Mouse (Mus musculus) gastrocnemius, postnatal 10 days (tissue): ENCODE results near the gene Pp2d1. TPM values are rescaled to one million over a fixed set of nuclear protein-coding genes. Genes with fewer than 3 reads are reported as not detected.
A peak's percentile ranks its signal among the peaks of the same experiment; 100 is the strongest.

Experiments
- DNase-seq: peaks from one replicate; pipeline ENCODE4 v3.0.0; 2021; ENCODE audit warnings: mixed read lengths
- total RNA-seq, 2 experiments: library from RNA; stranded (reverse); gene quantifications; 2 replicates each; pipeline ENCODE4 v1.2.3; 2021

The Pp2d1 gene
- total RNA-seq, 2 experiments from 2014 or later = not detected

GRCm38 (mm10) chr17:53566161-53566918, 27.1 kb upstream of the Pp2d1 start, which contains the start of gene Kat2b:
Gene Kat2b, plus strand, starts transcription at chr17:53566861.
- peak; percentile 36 for DNase-seq

DNA sequence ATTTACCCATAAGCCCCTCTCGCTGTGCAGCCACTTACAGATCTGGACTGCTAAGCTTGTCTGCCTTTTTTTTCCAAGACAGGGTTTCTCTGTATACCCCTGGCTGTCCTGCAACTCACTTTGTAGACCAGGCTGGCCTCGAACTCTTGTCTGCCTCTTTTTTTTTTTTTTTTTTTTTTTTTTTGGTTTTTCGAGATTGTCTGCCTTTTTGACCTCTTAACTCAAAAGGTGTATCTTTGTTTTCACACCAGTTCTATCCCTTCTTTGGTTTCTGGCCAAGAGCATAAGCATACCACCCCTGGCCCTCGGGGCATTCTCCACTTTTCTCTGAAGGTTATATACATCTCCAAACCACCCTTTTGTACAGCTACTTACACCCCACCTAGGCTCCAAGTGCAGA, 25.6 kb upstream of the Pp2d1 start:
- no peak for DNase-seq

DNA sequence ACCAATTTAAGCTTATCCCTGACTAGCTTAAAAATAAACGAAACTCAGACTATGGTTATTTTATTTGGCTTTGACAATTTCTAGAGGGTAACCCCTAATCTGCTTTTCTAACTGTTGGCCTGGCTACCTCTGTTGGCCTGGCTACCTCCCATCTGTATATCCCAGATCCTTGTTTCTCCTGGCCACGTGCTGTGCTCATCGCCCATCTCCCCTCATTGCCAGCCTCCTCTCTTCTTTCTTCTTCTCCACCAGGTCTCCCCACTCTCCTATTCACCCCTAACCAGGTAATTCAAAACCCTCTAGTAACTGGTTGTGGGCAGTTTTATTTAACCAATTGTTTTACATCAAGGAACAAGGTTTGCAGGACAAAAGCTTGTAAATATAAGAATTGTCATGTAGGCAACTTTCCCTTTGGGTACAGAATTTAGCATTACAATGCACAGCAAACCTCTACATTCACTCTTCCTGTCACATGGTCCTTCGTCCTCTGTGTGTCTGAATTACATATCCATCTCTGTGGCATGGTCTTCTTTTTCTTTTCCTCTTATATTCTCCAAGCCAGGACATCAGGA, 22.3 kb upstream of the Pp2d1 start:
- no peak for DNase-seq

DNA sequence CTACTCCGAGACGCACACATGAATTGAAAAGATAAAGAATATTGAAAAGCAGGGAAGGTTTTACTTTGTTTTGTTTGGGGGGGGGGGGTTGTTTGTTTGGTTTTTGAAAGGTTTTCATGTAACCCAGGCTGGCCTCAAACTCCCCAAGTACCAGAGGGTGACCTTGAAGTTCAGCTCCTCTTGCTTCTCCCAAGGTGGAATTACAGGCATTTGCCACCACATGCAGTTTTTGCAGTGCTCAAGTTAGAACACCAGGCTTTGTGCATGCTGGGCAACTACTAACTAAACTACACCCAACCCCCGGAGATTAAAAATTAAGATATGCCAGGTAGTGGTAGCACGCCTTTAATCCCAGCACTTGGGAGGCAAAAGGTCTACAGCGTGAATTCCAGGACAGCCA, 20.4 kb upstream of the Pp2d1 start:
- no peak for DNase-seq

- no peak for DNase-seq
Measured at GRCm38 (mm10) chr17:53557443-53557842, 18.2 kb upstream of the Pp2d1 start.

- no peak for DNase-seq
Measured at GRCm38 (mm10) chr17:53554813-53555212, 15.6 kb upstream of the Pp2d1 start.

DNA sequence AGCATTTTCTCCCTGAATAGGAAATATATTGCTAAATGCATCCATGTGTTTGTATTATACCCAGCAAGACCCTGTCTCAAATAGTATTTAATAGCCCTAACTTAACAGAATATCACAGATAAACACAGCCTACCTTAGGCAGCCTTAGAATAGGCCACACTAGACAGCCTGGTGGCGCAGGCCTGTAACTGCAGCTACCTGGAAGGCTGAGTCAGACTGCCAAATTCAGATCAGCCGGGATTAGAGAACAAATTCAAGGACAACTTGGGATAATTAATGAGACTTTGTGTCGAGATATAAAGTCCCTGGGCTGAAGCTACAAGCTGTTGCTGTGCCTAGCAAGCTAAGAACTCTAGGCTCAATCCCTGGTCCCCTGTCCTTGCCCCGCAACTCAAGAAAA, 14.8 kb upstream of the Pp2d1 start:
- DNase-seq = no peak

DNA sequence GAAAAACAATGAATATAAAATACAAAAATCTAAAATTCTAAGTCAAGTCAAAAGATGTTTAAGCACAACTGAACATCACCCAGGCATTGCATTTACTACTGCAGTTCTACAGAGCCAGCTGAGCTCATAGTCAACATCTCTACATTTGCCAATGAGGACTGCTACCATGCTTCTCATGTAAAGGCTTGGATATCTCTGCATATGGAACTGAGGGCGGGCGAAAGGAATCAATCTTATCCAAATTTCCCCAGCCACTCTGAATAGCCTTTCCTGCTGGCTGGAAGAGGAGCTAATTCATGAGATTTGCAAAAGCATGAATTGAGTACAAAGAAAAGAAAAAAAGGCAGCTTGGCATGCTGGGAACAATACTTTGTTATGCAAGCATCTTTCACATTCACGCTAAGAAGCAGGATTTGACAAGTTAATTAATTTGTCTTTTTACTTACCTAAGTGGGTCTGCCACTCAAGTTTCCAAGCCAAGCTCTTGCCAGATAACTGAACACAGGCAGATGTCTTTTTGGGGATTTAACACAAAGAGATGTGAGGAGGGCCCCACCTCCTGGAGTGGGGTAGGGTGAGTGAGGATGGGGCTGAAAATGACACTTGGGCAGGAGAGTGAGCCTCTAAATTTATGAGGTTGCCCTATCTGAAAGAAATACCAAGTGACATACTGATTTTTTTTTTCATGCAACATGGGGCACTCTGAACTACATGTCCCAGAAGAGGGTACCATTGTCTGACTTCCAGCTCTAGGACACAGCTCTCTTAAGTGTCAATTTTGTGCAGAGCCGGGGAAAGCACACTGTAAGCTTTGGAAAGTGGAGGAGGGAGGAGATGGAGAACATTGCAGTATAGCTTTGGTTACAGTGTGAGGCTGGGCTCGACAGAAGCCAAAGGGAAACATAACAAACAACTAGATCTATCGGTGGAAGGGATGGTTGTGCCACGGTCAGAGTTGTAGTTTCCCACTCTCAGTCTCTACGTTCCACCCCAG, 12.4 kb upstream of the Pp2d1 start:
- DNase-seq = no peak

DNA sequence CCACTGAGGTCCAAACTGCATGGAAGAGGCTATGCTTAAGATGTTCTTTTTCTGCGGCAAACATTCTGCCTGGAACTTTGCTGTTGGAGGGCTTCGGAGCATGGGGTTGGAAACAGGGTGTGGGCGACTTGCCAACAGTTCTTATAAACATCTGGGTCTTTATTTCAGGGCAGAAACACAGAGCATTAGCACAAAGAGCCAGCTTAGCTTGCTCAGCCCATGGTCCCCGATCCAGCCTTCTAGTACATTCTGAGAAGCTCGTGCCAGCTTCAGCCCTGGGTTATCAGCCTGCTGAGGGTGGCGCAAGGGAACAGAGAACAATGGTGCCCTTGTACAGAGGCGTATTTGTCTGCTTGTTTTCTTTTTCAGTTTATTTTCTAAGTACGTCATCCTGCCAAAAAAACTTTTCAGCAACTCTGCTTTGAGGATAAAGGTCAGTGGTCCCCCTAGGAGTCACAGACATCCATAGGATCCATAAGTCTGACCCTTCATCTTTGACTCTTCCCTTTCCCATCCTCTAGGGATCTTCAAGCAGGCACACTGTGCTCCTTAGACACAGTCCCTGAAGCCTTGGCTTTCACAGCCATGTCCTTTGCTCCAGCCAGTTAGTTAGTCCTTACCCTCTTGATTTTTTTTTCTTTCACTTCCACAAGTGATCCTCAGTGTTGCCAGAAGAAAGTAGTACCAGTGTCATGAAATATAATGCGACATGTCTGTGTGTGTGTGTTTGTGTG, 4.5 kb upstream of the Pp2d1 start:
- DNase-seq = peak; percentile 38

- DNase-seq = no peak
Measured at GRCm38 (mm10) chr17:53542536-53542935, 3.3 kb upstream of the Pp2d1 start.

GRCm38 (mm10) chr17:53532425-53532824, 6.8 kb downstream of the Pp2d1 start:
- no peak for DNase-seq

DNA sequence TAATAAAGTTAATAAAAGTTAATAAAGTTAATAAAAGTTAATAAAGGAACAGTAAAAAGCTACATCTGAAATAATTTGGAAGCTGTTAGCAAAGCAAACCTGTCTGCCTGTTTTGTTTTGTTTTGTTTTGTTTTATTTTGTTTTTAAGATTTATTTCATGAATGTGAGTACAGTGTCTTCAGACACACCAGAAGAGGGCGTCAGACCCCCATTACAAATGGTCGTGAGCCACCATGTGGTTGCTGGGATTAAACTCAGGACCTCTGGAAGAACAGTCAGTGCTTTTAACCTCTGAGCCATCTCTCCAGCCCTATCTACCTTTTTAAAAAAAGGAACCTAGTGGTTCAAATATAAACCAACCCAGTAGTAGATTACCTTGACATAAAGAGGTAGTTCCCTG, 8.1 kb downstream of the Pp2d1 start:
- no peak for DNase-seq

- DNase-seq = no peak
Measured at GRCm38 (mm10) chr17:53528034-53528433, 11.2 kb downstream of the Pp2d1 start.

DNA sequence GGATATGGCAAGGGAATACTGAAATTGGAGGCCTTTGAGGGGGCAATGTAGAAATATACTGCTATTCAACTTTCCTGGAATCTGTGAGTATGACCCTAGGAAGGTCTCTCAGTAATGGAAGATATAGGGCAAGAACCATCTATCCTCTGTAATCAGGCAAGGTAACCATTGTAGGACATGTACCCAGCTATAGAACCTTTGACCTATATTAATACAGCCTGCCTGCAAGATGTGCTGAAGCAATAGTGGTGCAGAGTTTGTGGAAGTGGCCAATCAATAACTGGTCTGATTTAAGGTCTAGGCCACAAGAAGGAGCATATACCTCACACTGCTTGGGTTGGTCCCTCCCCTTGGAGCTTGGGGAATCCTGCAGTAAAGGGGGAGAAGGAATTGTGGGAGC, 18.7 kb downstream of the Pp2d1 start:
- DNase-seq = no peak

DNA sequence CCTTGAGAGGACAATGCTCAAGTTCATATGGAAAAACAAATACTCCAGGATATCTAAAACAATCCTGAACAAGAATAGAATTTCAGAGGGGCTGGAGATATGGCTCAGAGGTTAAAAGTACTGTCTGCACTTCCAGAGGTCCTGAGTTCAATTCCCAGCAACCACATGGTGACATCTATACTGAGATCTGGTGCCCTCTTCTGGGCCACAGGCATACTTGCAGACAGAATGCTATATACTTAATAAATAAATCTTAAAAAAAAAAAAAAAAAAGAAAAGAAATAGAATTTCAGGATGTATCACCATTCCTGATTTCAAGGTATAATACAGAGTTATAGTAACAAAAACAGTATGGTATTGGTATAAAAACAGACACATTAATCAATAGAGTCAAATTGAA, 19.9 kb downstream of the Pp2d1 start:
- no peak for DNase-seq

DNA sequence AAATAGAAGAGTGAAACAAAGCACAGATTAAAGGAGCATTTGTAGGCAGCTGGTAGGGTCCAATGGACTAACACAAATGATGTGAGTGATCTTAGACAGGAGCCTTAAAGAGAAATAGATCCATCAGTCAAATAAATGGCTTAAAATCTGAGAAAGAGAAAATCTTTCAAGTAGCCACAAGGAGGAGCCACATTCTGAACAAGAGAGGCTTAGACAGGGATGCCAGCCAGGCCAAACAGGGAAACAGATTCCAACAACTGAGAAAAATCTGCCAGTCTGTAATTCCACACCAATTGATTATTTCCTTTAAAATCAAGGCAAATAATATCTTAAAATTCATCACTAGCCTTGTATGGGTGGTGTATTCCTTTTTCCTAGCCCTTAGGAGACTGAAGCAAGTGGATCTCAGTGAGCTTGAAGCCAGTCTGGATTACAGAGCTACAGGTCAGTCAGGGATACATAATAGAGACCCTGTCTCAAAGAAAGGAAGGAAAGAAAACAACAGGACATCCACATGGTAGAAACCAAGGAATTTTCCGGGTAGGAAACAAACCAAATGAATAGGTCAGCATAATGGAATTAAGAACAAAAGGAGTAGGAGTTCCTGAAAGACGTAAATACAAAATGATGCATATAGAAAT, 26.8 kb downstream of the Pp2d1 start:
- peak; percentile 16 for DNase-seq

DNA sequence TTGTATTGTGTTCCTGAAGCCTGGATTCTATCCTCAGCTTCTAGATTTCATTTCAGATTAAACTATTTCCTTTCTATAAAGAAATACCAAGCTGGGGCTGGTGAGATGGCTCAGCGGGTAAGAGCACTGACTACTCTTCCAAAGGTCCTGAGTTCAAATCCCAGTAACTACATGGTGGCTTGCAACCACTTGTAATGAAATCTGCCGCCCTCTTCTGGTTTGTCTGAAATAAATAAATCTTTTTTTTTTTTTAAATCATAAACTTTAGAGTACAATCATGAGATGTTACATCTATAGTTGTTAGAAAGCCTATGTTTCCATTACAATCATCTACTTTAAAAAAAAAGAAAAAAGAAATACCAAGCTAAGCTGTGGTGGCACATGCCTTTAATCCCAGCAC, 36.3 kb downstream of the Pp2d1 start:
- no peak for DNase-seq

GRCm38 (mm10) chr17:53489007-53489378, 50.3 kb downstream of the Pp2d1 start:
- no peak for DNase-seq

GRCm38 (mm10) chr17:53488291-53489006, 50.8 kb downstream of the Pp2d1 start:
- no peak for DNase-seq

DNA sequence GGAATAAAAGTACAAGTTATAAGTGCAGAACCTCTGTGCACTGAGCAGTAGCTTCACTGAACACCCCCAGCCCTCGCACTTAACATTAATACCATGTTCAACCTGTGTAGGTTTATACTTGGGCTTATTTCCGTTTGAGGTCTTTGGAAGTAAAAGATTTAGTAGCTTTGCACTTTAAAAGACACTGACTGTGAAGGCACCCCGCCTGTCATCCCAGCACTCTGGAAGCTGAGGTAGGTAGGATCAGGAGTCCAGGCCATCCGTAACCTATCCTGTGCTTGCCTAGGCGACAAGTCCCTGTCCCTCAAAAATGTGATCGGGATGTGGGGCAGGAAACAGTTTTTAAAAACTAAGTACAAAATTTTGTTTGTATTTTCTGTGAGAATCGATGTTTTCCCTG, 58.8 kb downstream of the Pp2d1 start:
- DNase-seq = no peak

DNA sequence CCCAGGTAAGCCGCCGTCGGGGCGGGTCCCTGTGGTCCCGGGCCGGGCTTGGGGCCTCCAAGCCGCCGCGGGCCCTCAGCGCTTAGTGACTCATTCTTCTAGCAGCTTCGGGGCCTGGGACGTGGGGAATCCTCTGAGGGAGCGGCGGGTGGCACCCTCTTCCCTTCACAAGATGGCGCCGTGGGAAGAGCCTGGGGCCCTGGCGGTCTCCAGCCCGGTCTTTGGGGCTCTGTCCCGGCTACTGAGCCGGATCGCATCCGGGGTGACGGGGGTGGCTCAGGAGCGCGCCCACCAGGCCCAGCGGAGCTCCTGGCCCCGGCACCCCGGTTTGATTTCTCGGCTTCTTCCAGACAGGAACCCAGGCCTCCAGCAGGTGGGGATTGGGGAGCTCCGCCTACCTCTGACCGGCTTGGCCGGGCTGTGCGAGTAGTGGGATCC, 59.6 kb downstream of the Pp2d1 start:
- DNase-seq = peak; percentile 57
